Mouse (Mus musculus) liver, embryonic 14.5 days (tissue): ENCODE results near the gene Myl6b.

Experiments used
- CTCF ChIP-seq: IDR thresholded peaks from 2 replicates; pipeline ENCODE4 v1.5.1; 2016; ENCODE audit warnings: antibody characterized with exemption, low read depth, control low read depth
- EP300 ChIP-seq: IDR thresholded peaks from 2 replicates; pipeline ENCODE4 v1.6.1; 2016; ENCODE audit warnings: antibody characterized with exemption, low read depth

GRCm38 (mm10) chr10:128524732-128525662 is 26.5 kb upstream of the Myl6b start:
- TF ChIP-seq CTCF (no peak; the same call in 1 of the 2 replicates), EP300 (no peak)
